Mouse (Mus musculus): ENCODE data around the gene Mrpl55. TPM values are rescaled to one million over a fixed set of nuclear protein-coding genes. Genes with fewer than 3 reads are reported as not detected.

Gene Mrpl55
- total RNA-seq, 1 experiment = 66.4 TPM

- in situ Hi-C loops (cut with MboI; ENCODE audit: low sequenced_read_pairs in 2 of 2, unreplicated experiment in 2 of 2) = no loop called here
- no peak overlapping the region for H3K27ac ChIP-seq (ENCODE audit: insufficient read depth, low read depth, low read length, poor library complexity, severe bottlenecking)
Measured at GRCm38 (mm10) chr11:59174189-59174838, 28.0 kb upstream of the Mrpl55 start.

GRCm38 (mm10) chr11:59176475-59176874 is 25.8 kb upstream of the Mrpl55 start:
- peak overlapping the region; percentile 3; the same call in 1 of the 2 replicates for H3K9ac ChIP-seq (ENCODE audit: insufficient read depth, low read depth, low read length, poor library complexity, severe bottlenecking)
- no peak for DNase-seq (ENCODE audit: low read depth, low spot score)
- H3K9me3 ChIP-seq (ENCODE audit: control insufficient read depth, insufficient read depth, low read depth, low read length) = no peaks in the 10 kb centered on the region
- TF ChIP-seq HCFC1 (IDR thresholded peaks at IDR 0.05; ENCODE audit: borderline replicate concordance, insufficient read depth, low read length) (no peak), CHD2 (IDR thresholded peaks at IDR 0.05; ENCODE audit: low read depth, low read length) (no peak), ZC3H11A (IDR thresholded peaks at IDR 0.05; ENCODE audit: borderline replicate concordance, low read depth, low read length) (no peak), MAFK (IDR thresholded peaks at IDR 0.05; ENCODE audit: insufficient read depth, low read depth, low read length) (no peak), ZNF384 (IDR thresholded peaks at IDR 0.05; ENCODE audit: low read depth, low read length) (no peak)
- H3K4me1 ChIP-seq (ENCODE audit: control insufficient read depth in 2 of 2, insufficient read depth in 2 of 2, low read length in 2 of 2, poor library complexity in 1 of 2) = peaks cover 0 to 2% of the 10 kb centered on the region in 2 experiments; a peak in 1 of 4 replicates
- in situ Hi-C loops (cut with MboI; ENCODE audit: low sequenced_read_pairs in 2 of 2, unreplicated experiment in 2 of 2) = no loop called here
- H3K4me3 ChIP-seq (ENCODE audit: insufficient read depth in 1 of 2, low read depth in 1 of 2, low read length in 2 of 2, poor library complexity in 1 of 2, severe bottlenecking in 1 of 2) = peak overlapping the region; percentile 9 to 57; a peak in 3 of 4 replicates
- H3K27ac ChIP-seq (ENCODE audit: insufficient read depth, low read depth, low read length, poor library complexity, severe bottlenecking) = no peak overlapping the region
- no peaks in the 10 kb centered on the region for H3K36me3 ChIP-seq (ENCODE audit: control insufficient read depth, insufficient read depth, low read length, poor library complexity, severe bottlenecking)

More at GRCm38 (mm10) chr11:59174189-59174838, 28.0 kb upstream of the Mrpl55 start:
- H3K36me3 ChIP-seq (ENCODE audit: control insufficient read depth, insufficient read depth, low read length, poor library complexity, severe bottlenecking) = no peaks in the 10 kb centered on the region
- H3K9me3 ChIP-seq (ENCODE audit: control insufficient read depth, insufficient read depth, low read depth, low read length) = no peaks in the 10 kb centered on the region
- DNase-seq (ENCODE audit: low read depth, low spot score) = no peak
- TF ChIP-seq ZC3H11A (IDR thresholded peaks at IDR 0.05; ENCODE audit: borderline replicate concordance, low read depth, low read length) (no peak), ZNF384 (IDR thresholded peaks at IDR 0.05; ENCODE audit: low read depth, low read length) (no peak), HCFC1 (IDR thresholded peaks at IDR 0.05; ENCODE audit: borderline replicate concordance, insufficient read depth, low read length) (no peak), CHD2 (IDR thresholded peaks at IDR 0.05; ENCODE audit: low read depth, low read length) (no peak), MAFK (IDR thresholded peaks at IDR 0.05; ENCODE audit: insufficient read depth, low read depth, low read length) (no peak)
- H3K4me3 ChIP-seq (ENCODE audit: insufficient read depth in 1 of 2, low read depth in 1 of 2, low read length in 2 of 2, poor library complexity in 1 of 2, severe bottlenecking in 1 of 2) = no peak overlapping the region
- peaks cover 0 to 2% of the 10 kb centered on the region in 2 experiments; a peak in 1 of 4 replicates for H3K4me1 ChIP-seq (ENCODE audit: control insufficient read depth in 2 of 2, insufficient read depth in 2 of 2, low read length in 2 of 2, poor library complexity in 1 of 2)
- H3K9ac ChIP-seq (ENCODE audit: insufficient read depth, low read depth, low read length, poor library complexity, severe bottlenecking) = no peak overlapping the region

- Histone ChIP-seq H3K27ac (ENCODE audit: insufficient read depth, low read depth, low read length, poor library complexity, severe bottlenecking) (no peak overlapping the region), H3K9ac (ENCODE audit: insufficient read depth, low read depth, low read length, poor library complexity, severe bottlenecking) (0 out of 2 replicates have a peak overlapping the region, but pooled peaks have one; percentile 3), H3K9me3 (ENCODE audit: control insufficient read depth, insufficient read depth, low read depth, low read length) (no peaks in the 10 kb centered on the region), H3K4me3 (ENCODE audit: insufficient read depth in 1 of 2, low read depth in 1 of 2, low read length in 2 of 2, poor library complexity in 1 of 2, severe bottlenecking in 1 of 2) (peak overlapping the region; percentile 9 to 57; a peak in 3 of 4 replicates), H3K4me1 (ENCODE audit: control insufficient read depth in 2 of 2, insufficient read depth in 2 of 2, low read length in 2 of 2, poor library complexity in 1 of 2) (peaks cover 0 to 2% of the 10 kb centered on the region in 2 experiments; a peak in 1 of 4 replicates), H3K36me3 (ENCODE audit: control insufficient read depth, insufficient read depth, low read length, poor library complexity, severe bottlenecking) (no peaks in the 10 kb centered on the region)
- TF ChIP-seq ZNF384 (IDR thresholded peaks at IDR 0.05; ENCODE audit: low read depth, low read length) (no peak), CHD2 (IDR thresholded peaks at IDR 0.05; ENCODE audit: low read depth, low read length) (no peak), MAFK (IDR thresholded peaks at IDR 0.05; ENCODE audit: insufficient read depth, low read depth, low read length) (no peak), ZC3H11A (IDR thresholded peaks at IDR 0.05; ENCODE audit: borderline replicate concordance, low read depth, low read length) (no peak), HCFC1 (IDR thresholded peaks at IDR 0.05; ENCODE audit: borderline replicate concordance, insufficient read depth, low read length) (no peak)
- no peak for DNase-seq (ENCODE audit: low read depth, low spot score)
- in situ Hi-C loops (cut with MboI; ENCODE audit: low sequenced_read_pairs in 2 of 2, unreplicated experiment in 2 of 2) = no loop called here
Measured at GRCm38 (mm10) chr11:59176921-59177320, 25.4 kb upstream of the Mrpl55 start.

GRCm38 (mm10) chr11:59182864-59183331 is 19.4 kb upstream of the Mrpl55 start, which contains the start of gene Gjc2:
TSS of gene Gjc2 (minus strand) at chr11:59183213.
- DNase-seq (ENCODE audit: low read depth, low spot score) = no peak
- Histone ChIP-seq H3K4me1 (ENCODE audit: control insufficient read depth in 2 of 2, insufficient read depth in 2 of 2, low read length in 2 of 2, poor library complexity in 1 of 2) (peaks cover 0 to 9% of the 10 kb centered on the region in 2 experiments; a peak in 2 of 4 replicates), H3K9ac (ENCODE audit: insufficient read depth, low read depth, low read length, poor library complexity, severe bottlenecking) (no peak within 1 kb of the TSS), H3K9me3 (ENCODE audit: control insufficient read depth, insufficient read depth, low read depth, low read length) (no peaks in the 10 kb centered on the region), H3K36me3 (ENCODE audit: control insufficient read depth, insufficient read depth, low read length, poor library complexity, severe bottlenecking) (peaks cover 32% of the 10 kb centered on the region), H3K27ac (ENCODE audit: insufficient read depth, low read depth, low read length, poor library complexity, severe bottlenecking) (no peak within 1 kb of the TSS), H3K4me3 (ENCODE audit: insufficient read depth in 1 of 2, low read depth in 1 of 2, low read length in 2 of 2, poor library complexity in 1 of 2, severe bottlenecking in 1 of 2) (no peak within 1 kb of the TSS)
- in situ Hi-C loops (cut with MboI; ENCODE audit: low sequenced_read_pairs in 2 of 2, unreplicated experiment in 2 of 2) = no loop called here
- no peak for TF ChIP-seq ZNF384 (IDR thresholded peaks at IDR 0.05; ENCODE audit: low read depth, low read length)
- TF ChIP-seq HCFC1 (IDR thresholded peaks at IDR 0.05; ENCODE audit: borderline replicate concordance, insufficient read depth, low read length) = no peak
- TF ChIP-seq CHD2 (IDR thresholded peaks at IDR 0.05; ENCODE audit: low read depth, low read length) = no peak
- TF ChIP-seq ZC3H11A (IDR thresholded peaks at IDR 0.05; ENCODE audit: borderline replicate concordance, low read depth, low read length) = no peak
- TF ChIP-seq MAFK (IDR thresholded peaks at IDR 0.05; ENCODE audit: insufficient read depth, low read depth, low read length) = no peak

Data from ES-E14 (cell line).